ENCODE assay signal across 15 mouse cellular contexts in the genomic region with DNA sequence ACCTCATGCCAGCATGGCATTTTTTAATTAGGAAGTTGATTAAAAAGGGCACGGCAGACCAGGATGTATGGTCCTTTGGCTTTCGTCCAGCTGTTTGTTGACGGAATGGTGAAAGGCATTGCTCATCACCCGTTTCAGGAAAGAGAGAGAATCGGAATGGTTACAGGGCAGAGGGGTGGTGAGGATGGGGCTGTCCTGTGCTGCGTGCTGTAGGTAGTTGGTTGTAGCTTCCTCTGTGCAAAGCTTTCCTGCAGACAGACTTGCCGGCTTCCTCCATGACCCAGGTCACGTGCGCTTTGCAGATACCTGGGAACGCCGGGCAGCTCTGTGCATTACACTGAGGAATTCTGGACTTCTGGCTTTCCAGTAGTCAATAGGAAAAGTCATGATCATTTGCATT. TPM values are rescaled to one million over a fixed set of nuclear protein-coding genes. Genes with fewer than 3 reads are reported as not detected.
A peak's percentile ranks its signal among the peaks of the same experiment; 100 is the strongest.
DNase-seq lines count a peak whose midpoint lies in the region; ATAC-seq lines count a peak whose summit lies in the region.
"Had no signal": no experiment of that assay in that cellular context is flagged by ENCODE, and none has a peak within 500 bp of the region (broad histone marks: within the 10 kb centered on the region; RNA-seq: fewer than 3 reads in every experiment).

No protein-coding gene starts in this region.

- H3K27ac ChIP-seq in forebrain, embryonic 13.5 days = peak overlapping the region; percentile 65
- no peak overlapping the region for H3K27ac ChIP-seq in forebrain, embryonic 10.5 days
- 0 out of 2 replicates have a peak overlapping the region, but pooled peaks have one; percentile 6 for H3K27ac ChIP-seq in midbrain, embryonic 10.5 days (replicated peaks)
- H3K27ac ChIP-seq: embryonic facial prominence, embryonic 13.5 days; macrophage had no signal

- H3K9me3 ChIP-seq in forebrain, embryonic 13.5 days (replicated peaks) = no peaks in the 10 kb centered on the region
- H3K9me3 ChIP-seq in forebrain, embryonic 10.5 days = no peaks in the 10 kb centered on the region
- H3K9me3 ChIP-seq in midbrain, embryonic 10.5 days (replicated peaks) = no peaks in the 10 kb centered on the region
- H3K9me3 ChIP-seq: embryonic facial prominence, embryonic 13.5 days had no signal

- H3K4me2 ChIP-seq in forebrain, embryonic 13.5 days = peak overlapping the region; percentile 71
- H3K4me2 ChIP-seq: embryonic facial prominence, embryonic 13.5 days had no signal

- peak; percentile 12; the same call in 1 of the 2 replicates for ATAC-seq in forebrain, embryonic 13.5 days
- no peak for ATAC-seq in erythroid progenitor cell, adult 5-6 weeks (replicated peaks; ENCODE audit: low FRiP score, poor library complexity, severe bottlenecking)

- H3K36me3 ChIP-seq in forebrain, embryonic 13.5 days (ENCODE audit: poor library complexity, severe bottlenecking) = no peaks in the 10 kb centered on the region
- H3K36me3 ChIP-seq in forebrain, embryonic 10.5 days (replicated peaks) = no peaks in the 10 kb centered on the region
- no peaks in the 10 kb centered on the region for H3K36me3 ChIP-seq in midbrain, embryonic 10.5 days
- H3K36me3 ChIP-seq: embryonic facial prominence, embryonic 13.5 days had no signal

- H3K27me3 ChIP-seq in forebrain, embryonic 13.5 days = peaks cover 34% of the 10 kb centered on the region
- H3K27me3 ChIP-seq in forebrain, embryonic 10.5 days (ENCODE audit: poor library complexity, severe bottlenecking) = peaks cover 70% of the 10 kb centered on the region
- H3K27me3 ChIP-seq in midbrain, embryonic 10.5 days (ENCODE audit: low read depth, poor library complexity, severe bottlenecking) = peaks cover 53% of the 10 kb centered on the region

- 49% methylated on average over 11 of the region's 11 CpGs for WGBS in forebrain, embryonic 13.5 days
- WGBS in forebrain, embryonic 10.5 days = 86% methylated on average over 11 of the region's 11 CpGs
- 87% methylated on average over 11 of the region's 11 CpGs for WGBS in midbrain, embryonic 10.5 days

- no peak for DNase-seq in forebrain, embryonic 10.5 days (ENCODE audit: extremely low spot score, low spot score)
- DNase-seq in MN1 (ENCODE audit: low spot score) = peak; percentile 66
- DNase-seq in cerebellum, postnatal 10 days = peak; percentile 58 to 72
- no peak for DNase-seq in midbrain, embryonic 10.5 days (ENCODE audit: low spot score)
- no peak for DNase-seq in embryo, embryonic 10.5 days (ENCODE audit: low spot score)
- DNase-seq in testis, postnatal 10 days (ENCODE audit: low spot score) = no peak
- DNase-seq: gastrocnemius, postnatal 10 days; kidney, adult 2 months had no signal

- peak overlapping the region; percentile 57 for H3K9ac ChIP-seq in forebrain, embryonic 13.5 days
- H3K9ac ChIP-seq: embryonic facial prominence, embryonic 13.5 days had no signal

- H3K4me1 ChIP-seq in forebrain, embryonic 13.5 days = peaks cover 62% of the 10 kb centered on the region
- peaks cover 32% of the 10 kb centered on the region for H3K4me1 ChIP-seq in forebrain, embryonic 10.5 days
- peaks cover 44% of the 10 kb centered on the region for H3K4me1 ChIP-seq in midbrain, embryonic 10.5 days

- H3K4me3 ChIP-seq in forebrain, embryonic 13.5 days = peak overlapping the region; percentile 48
- H3K4me3 ChIP-seq in forebrain, embryonic 10.5 days = no peak overlapping the region
- H3K4me3 ChIP-seq in midbrain, embryonic 10.5 days = no peak overlapping the region
- H3K4me3 ChIP-seq: embryonic facial prominence, embryonic 13.5 days had no signal

RNA-seq across cellular contexts. Expression of a gene that starts 10.3 kb away (rescaled TPM):
- 116 and 131 TPM in 2 replicates for polyA plus RNA-seq in forebrain, embryonic 13.5 days (2015; fragmentation: Nextera tagmentation; extraction: Ambion mirVana)
- 1.0 and 3.3 TPM in 2 replicates for polyA plus RNA-seq in forebrain, embryonic 10.5 days (2016; fragmentation: Nextera tagmentation; extraction: Ambion mirVana)
- polyA plus RNA-seq in midbrain, embryonic 10.5 days (2016; fragmentation: Nextera tagmentation; extraction: Ambion mirVana) = 2.6 and 9.6 TPM in 2 replicates
- not detected in 2 replicates for total RNA-seq in erythroid progenitor cell, adult 5-6 weeks (2015; ENCODE audit: low replicate concordance)
- total RNA-seq in erythroid progenitor cell, adult 5-6 weeks (2017; ENCODE audit: low replicate concordance) = 1.4 TPM in 1 of 2 replicates, not detected in the other
- total RNA-seq: liver, adult 2 months; MEL; neutrophil, adult 5-6 weeks had no signal
- polyA plus RNA-seq: kidney, adult 2 months; liver, adult 2 months; macrophage had no signal

Comparison
In these comparisons a context has a peak if more than half of its experiments do, and no peak if none do; other contexts are left out.
1. RNA of a gene that starts 10.3 kb away (polyA plus RNA-seq): 116 to 131 TPM in forebrain, embryonic 13.5 days; 1.0 to 3.3 TPM in forebrain, embryonic 10.5 days and 2.6 to 9.6 TPM in midbrain, embryonic 10.5 days; every median in the first group is over 10 times any median in the second.
2. DNase-seq: peak in MN1 (single experiment) and cerebellum, postnatal 10 days (2 of 2); none in forebrain, embryonic 10.5 days (single experiment), midbrain, embryonic 10.5 days (single experiment), embryo, embryonic 10.5 days (single experiment) and testis, postnatal 10 days (single experiment).